Mouse (Mus musculus) CH12.LX (cell line): ENCODE measurements at regions not wholly inside any gene's neighbourhood (a gene's known extent, or its start where the extent isn't known, plus 50 kb on each side); places are given as distances from the start of the nearest gene placed in this dataset.
A peak's percentile ranks its signal among the peaks of the same experiment; 100 is the strongest.

ENCODE experiments used
- DNase-seq: peaks from one replicate; pipeline ENCODE4 v3.0.0-alpha.2; 2013; ENCODE audit errors: extremely low read depth
- H3K27ac ChIP-seq: 2 replicates; pipeline ENCODE4 v1.5.1; 2012; ENCODE audit warnings: low read depth, mild to moderate bottlenecking, control low read depth, moderate library complexity; ENCODE audit not compliant: insufficient read depth
- H3K27me3 ChIP-seq: replicated peaks from 2 replicates; pipeline ENCODE3; 2012; ENCODE audit warnings: inconsistent platforms
- H3K36me3 ChIP-seq, 2 experiments: replicated peaks in 1 of 2; 2 replicates each; pipeline versions ENCODE3 to v1.6.1; 2012; ENCODE audit warnings: inconsistent platforms in 1 of 2, low read length in 1 of 2, mild to moderate bottlenecking in 1 of 2, mixed read lengths in 1 of 2, moderate library complexity in 1 of 2; ENCODE audit not compliant: control insufficient read depth in 1 of 2, insufficient read depth in 1 of 2
- H3K4me1 ChIP-seq, 2 experiments: 2 replicates each; pipeline ENCODE4 v1.6.1; 2012; ENCODE audit warnings: inconsistent platforms in 1 of 2, moderate library complexity in 1 of 2; ENCODE audit not compliant: insufficient read depth in 2 of 2, control insufficient read depth in 1 of 2
- H3K4me2 ChIP-seq: 2 replicates; pipeline ENCODE4 v1.6.1; 2012; ENCODE audit warnings: low read depth, mild to moderate bottlenecking, control low read depth; ENCODE audit not compliant: poor library complexity, insufficient read depth, severe bottlenecking
- H3K4me3 ChIP-seq, 3 experiments: fragments of 150-350 bp in 1 of 3; sonication (generic) in 1 of 3; replicated peaks in 1 of 3; 2 replicates each; pipeline versions ENCODE3 to v1.5.1; 2011 to 2012; ENCODE audit warnings: low read depth in 2 of 3, low read length in 2 of 3, mild to moderate bottlenecking in 2 of 3, moderate library complexity in 2 of 3, control low read depth in 1 of 3, improper control_type of control experiment in 1 of 3, inconsistent platforms in 1 of 3, mixed read lengths in 1 of 3; ENCODE audit not compliant: poor library complexity in 1 of 3
- H3K79me2 ChIP-seq: replicated peaks from 2 replicates; pipeline ENCODE4 v1.6.1; 2012; ENCODE audit warnings: mild to moderate bottlenecking, moderate library complexity; ENCODE audit not compliant: control insufficient read depth, poor library complexity, insufficient read depth, severe bottlenecking; ENCODE audit errors: extremely low read depth
- H3K9ac ChIP-seq: 2 replicates; pipeline ENCODE4 v1.6.1; 2012; ENCODE audit warnings: low read depth, mild to moderate bottlenecking, control low read depth, moderate library complexity; ENCODE audit not compliant: insufficient read depth
- H3K9me3 ChIP-seq: replicated peaks from 2 replicates; pipeline ENCODE3; 2012; ENCODE audit warnings: low read length, inconsistent platforms, mixed read lengths
- BHLHE40 ChIP-seq: IDR thresholded peaks from 2 replicates; pipeline ENCODE4 v1.6.1; 2011; ENCODE audit warnings: mild to moderate bottlenecking, low read depth, low read length, improper control_type of control experiment
- CTCF ChIP-seq, 2 experiments: IDR thresholded peaks in 1 of 2; conservative IDR thresholded peaks in 1 of 2; 2 replicates each; pipeline ENCODE4 v1.5.1; 2011 to 2012; ENCODE audit warnings: low read depth in 2 of 2, low read length in 2 of 2, improper control_type of control experiment in 1 of 2, inconsistent platforms in 1 of 2, mild to moderate bottlenecking in 1 of 2, moderate library complexity in 1 of 2
- ELF1 ChIP-seq: IDR thresholded peaks from 2 replicates; pipeline ENCODE4 v1.6.1; 2014; ENCODE audit warnings: low read depth, mild to moderate bottlenecking, inconsistent platforms, low read length, improper control_type of control experiment
- EP300 ChIP-seq: IDR thresholded peaks from 2 replicates; pipeline ENCODE4 v1.6.1; 2011; ENCODE audit warnings: low read length, improper control_type of control experiment
- ETS1 ChIP-seq: conservative IDR thresholded peaks from 2 replicates; pipeline ENCODE4 v1.6.1; 2012; ENCODE audit warnings: low read depth, mild to moderate bottlenecking, inconsistent platforms, low read length, improper control_type of control experiment, moderate library complexity
- GABPA ChIP-seq: IDR thresholded peaks from 2 replicates; pipeline ENCODE4 v1.6.1; 2012; ENCODE audit warnings: low read depth, low read length, improper control_type of control experiment, inconsistent platforms; ENCODE audit not compliant: insufficient replicate concordance
- IRF4 ChIP-seq: IDR thresholded peaks from 2 replicates; pipeline ENCODE4 v1.6.1; 2014; ENCODE audit warnings: low read depth, mild to moderate bottlenecking, inconsistent platforms, low read length, improper control_type of control experiment
- KAT2A ChIP-seq: IDR thresholded peaks from 2 replicates; pipeline ENCODE4 v1.6.1; 2012; ENCODE audit warnings: low read length, improper control_type of control experiment, inconsistent platforms; ENCODE audit not compliant: insufficient replicate concordance
- MAFK ChIP-seq: IDR thresholded peaks from 2 replicates; pipeline ENCODE4 v1.6.1; 2011; ENCODE audit warnings: low read length, improper control_type of control experiment; ENCODE audit not compliant: insufficient replicate concordance
- MAX ChIP-seq: IDR thresholded peaks from 2 replicates; pipeline ENCODE4 v1.6.1; 2011; ENCODE audit warnings: low read length, improper control_type of control experiment
- MAZ ChIP-seq: IDR thresholded peaks from 2 replicates; pipeline ENCODE4 v1.6.1; 2012; ENCODE audit warnings: low read depth, mild to moderate bottlenecking, inconsistent platforms, low read length, improper control_type of control experiment, moderate library complexity
- MXI1 ChIP-seq: IDR thresholded peaks from 2 replicates; pipeline ENCODE4 v1.6.1; 2011; ENCODE audit warnings: mild to moderate bottlenecking, low read depth, low read length, improper control_type of control experiment
- NRF1 ChIP-seq: IDR thresholded peaks from 2 replicates; pipeline ENCODE4 v1.6.1; 2014; ENCODE audit warnings: low read depth, mild to moderate bottlenecking, inconsistent platforms, low read length, improper control_type of control experiment, moderate library complexity
- PAX5 ChIP-seq: IDR thresholded peaks from 2 replicates; pipeline ENCODE4 v1.6.1; 2012; ENCODE audit warnings: low read length, inconsistent platforms, mixed read lengths
- POLR2A ChIP-seq: IDR thresholded peaks from 2 replicates; pipeline ENCODE4 v1.6.1; 2011; ENCODE audit warnings: low read depth, mild to moderate bottlenecking, improper control_type of control experiment, low read length
- RCOR1 ChIP-seq: conservative IDR thresholded peaks from 2 replicates; pipeline ENCODE4 v1.6.1; 2012; ENCODE audit warnings: low read depth, mild to moderate bottlenecking, inconsistent platforms, low read length, improper control_type of control experiment
- SMC3 ChIP-seq: IDR thresholded peaks from 2 replicates; pipeline ENCODE4 v1.6.1; 2011; ENCODE audit warnings: low read depth, low read length, improper control_type of control experiment
- TBP ChIP-seq: conservative IDR thresholded peaks from 2 replicates; pipeline ENCODE4 v1.6.1; 2011; ENCODE audit warnings: low read depth, low read length, improper control_type of control experiment
- UBTF ChIP-seq: IDR thresholded peaks from 2 replicates; pipeline ENCODE4 v1.6.1; 2012; ENCODE audit warnings: low read depth, mild to moderate bottlenecking, inconsistent platforms, low read length, improper control_type of control experiment, moderate library complexity
- ZC3H11A ChIP-seq: IDR thresholded peaks from 2 replicates; pipeline ENCODE4 v1.6.1; 2012; ENCODE audit warnings: low read depth, mild to moderate bottlenecking, inconsistent platforms, low read length, improper control_type of control experiment
- ZKSCAN1 ChIP-seq: IDR thresholded peaks from 2 replicates; pipeline ENCODE4 v1.6.1; 2012; ENCODE audit warnings: low read depth, inconsistent platforms, low read length, improper control_type of control experiment, borderline replicate concordance
- ZMIZ1 ChIP-seq: IDR thresholded peaks from 2 replicates; pipeline ENCODE4 v1.6.1; 2012; ENCODE audit warnings: low read depth, mild to moderate bottlenecking, inconsistent platforms, low read length, improper control_type of control experiment
- ZNF384 ChIP-seq: IDR thresholded peaks from 2 replicates; pipeline ENCODE4 v1.6.1; 2012; ENCODE audit warnings: low read depth, low read length, improper control_type of control experiment, inconsistent platforms
- dilution Hi-C: fragments of 300-500 bp; cut with MboI; formaldehyde crosslinking; loops from 2 replicates; pipeline ENCODE4 v1.14.3; 2020; ENCODE audit warnings: low sequenced_read_pairs; ENCODE audit not compliant: extremely low pct_unique_long_range_greater_than_20kb, extremely low pct_ligation_motif_present
- in situ Hi-C: fragments of 300-500 bp; cut with MboI; formaldehyde crosslinking; loops from 3 replicates; pipeline ENCODE4 v1.14.3; 2019; ENCODE audit warnings: low sequenced_read_pairs, low pct_ligation_motif_present, low pct_unique_long_range_greater_than_20kb, mixed read lengths

- in situ Hi-C loops: no loop called here
- dilution Hi-C loops: no loop called here
- H3K9me3 ChIP-seq: no peaks in the 10 kb centered on the region
Measured at GRCm38 (mm10) chr1:120857566-120857965, 255.3 kb downstream of the En1 start.

GRCm38 (mm10) chr1:120859546-120859945 lies 257.3 kb downstream of the En1 start:
- Histone ChIP-seq H3K4me2 (no peak overlapping the region), H3K9me3 (no peaks in the 10 kb centered on the region), H3K9ac (no peak overlapping the region), H3K4me1 (peaks cover 5 to 55% of the 10 kb centered on the region in 2 experiments), H3K4me3 (no peak overlapping the region), H3K79me2 (no peaks in the 10 kb centered on the region), H3K36me3 (no peaks in the 10 kb centered on the region), H3K27ac (no peak overlapping the region), H3K27me3 (no peaks in the 10 kb centered on the region)
- TF ChIP-seq BHLHE40 (no peak), ZMIZ1 (no peak), ZNF384 (no peak), ZKSCAN1 (no peak), ZC3H11A (no peak), UBTF (no peak), PAX5 (no peak), NRF1 (no peak), ETS1 (no peak), MXI1 (no peak), KAT2A (no peak), CTCF (conservative IDR thresholded peaks at IDR 0.05 in 1 of 2, IDR thresholded peaks at IDR 0.05 in 1 of 2; ENCODE audit: low read depth in 2 of 2, low read length in 2 of 2) (no peak)
- DNase-seq: no peak
- in situ Hi-C loops (no loop called here), dilution Hi-C loops (no loop called here)

More at GRCm38 (mm10) chr1:120857566-120857965, 255.3 kb downstream of the En1 start:
- no peak overlapping the region for H3K4me3 ChIP-seq
- H3K27me3 ChIP-seq: no peaks in the 10 kb centered on the region
- H3K4me2 ChIP-seq: peak overlapping the region; percentile 8; the same call in 1 of the 2 replicates
- H3K36me3 ChIP-seq: no peaks in the 10 kb centered on the region
- H3K27ac ChIP-seq: no peak overlapping the region
- no peaks in the 10 kb centered on the region for H3K79me2 ChIP-seq
- peaks cover 5 to 52% of the 10 kb centered on the region in 2 experiments for H3K4me1 ChIP-seq
- no peak overlapping the region for H3K9ac ChIP-seq
- TF ChIP-seq IRF4 (peak; percentile 57; the same call in 1 of the 2 replicates), RCOR1 (no peak)
- TF ChIP-seq, all 38 proteins: peak for 1
- DNase-seq: peak; percentile 61

GRCm38 (mm10) chr1:120872554-120872953 lies 270.3 kb downstream of the En1 start:
- Histone ChIP-seq H3K27me3 (no peaks in the 10 kb centered on the region), H3K27ac (no peak overlapping the region), H3K4me3 (no peak overlapping the region), H3K4me1 (no peaks in the 10 kb centered on the region), H3K9ac (no peak overlapping the region), H3K36me3 (no peaks in the 10 kb centered on the region), H3K4me2 (no peak overlapping the region), H3K9me3 (no peaks in the 10 kb centered on the region), H3K79me2 (no peaks in the 10 kb centered on the region)
- dilution Hi-C loops (no loop called here), in situ Hi-C loops (no loop called here)
- no peak for DNase-seq
- TF ChIP-seq ZMIZ1 (no peak), BHLHE40 (no peak), MAX (no peak), MAZ (no peak), POLR2A (no peak), EP300 (no peak), GABPA (no peak), CTCF (conservative IDR thresholded peaks at IDR 0.05 in 1 of 2, IDR thresholded peaks at IDR 0.05 in 1 of 2; ENCODE audit: low read depth in 2 of 2, low read length in 2 of 2) (no peak; a peak in 1 of 4 replicates), SMC3 (no peak), MAFK (no peak), RCOR1 (no peak), ELF1 (no peak), TBP (no peak)
